Mouse (Mus musculus) cerebellum, adult 2 months (tissue): ENCODE measurements around the gene Fbxo11.
"Not testable (repeated sequence)": the region's sequence is repeated elsewhere in the genome, so short reads cannot be mapped to it uniquely, and the experiment has no call there.

Source experiments
- CTCF ChIP-seq: fragments of 200-500 bp; IDR thresholded peaks from 2 replicates; pipeline ENCODE4 v1.5.1; 2011; ENCODE audit warnings: low read depth, mild to moderate bottlenecking, control low read depth, low read length, moderate library complexity, borderline replicate concordance; ENCODE audit not compliant: insufficient read depth
- POLR2A ChIP-seq: fragments of 200-500 bp; IDR thresholded peaks from 2 replicates; pipeline ENCODE4 v1.6.1; 2011; ENCODE audit warnings: low read length, control low read depth, borderline replicate concordance; ENCODE audit not compliant: insufficient read depth

DNA sequence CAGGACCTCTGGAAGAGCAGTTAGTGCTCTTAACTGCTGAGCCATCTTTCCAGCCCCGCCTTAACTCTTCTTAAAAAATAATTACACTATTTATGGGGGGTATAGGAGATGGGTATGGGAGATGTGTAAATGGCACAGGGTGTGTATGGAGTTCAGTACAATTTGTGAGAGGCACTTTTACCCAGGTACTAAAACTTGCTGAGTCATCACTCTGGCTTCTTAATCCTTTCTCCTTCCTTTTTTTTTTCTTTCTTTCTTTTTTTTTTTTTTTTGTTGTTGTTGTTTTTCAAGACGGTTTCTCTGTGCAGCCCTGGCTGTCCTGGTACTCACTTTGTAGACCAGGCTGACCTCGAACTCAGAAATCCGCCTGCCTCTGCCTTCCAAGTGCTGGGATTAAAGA lies 88.2 kb downstream of the Fbxo11 start:
- TF ChIP-seq CTCF, POLR2A: not testable (repeated sequence)
